ENCODE assay signal across 7 mouse cellular contexts in the genomic region with DNA sequence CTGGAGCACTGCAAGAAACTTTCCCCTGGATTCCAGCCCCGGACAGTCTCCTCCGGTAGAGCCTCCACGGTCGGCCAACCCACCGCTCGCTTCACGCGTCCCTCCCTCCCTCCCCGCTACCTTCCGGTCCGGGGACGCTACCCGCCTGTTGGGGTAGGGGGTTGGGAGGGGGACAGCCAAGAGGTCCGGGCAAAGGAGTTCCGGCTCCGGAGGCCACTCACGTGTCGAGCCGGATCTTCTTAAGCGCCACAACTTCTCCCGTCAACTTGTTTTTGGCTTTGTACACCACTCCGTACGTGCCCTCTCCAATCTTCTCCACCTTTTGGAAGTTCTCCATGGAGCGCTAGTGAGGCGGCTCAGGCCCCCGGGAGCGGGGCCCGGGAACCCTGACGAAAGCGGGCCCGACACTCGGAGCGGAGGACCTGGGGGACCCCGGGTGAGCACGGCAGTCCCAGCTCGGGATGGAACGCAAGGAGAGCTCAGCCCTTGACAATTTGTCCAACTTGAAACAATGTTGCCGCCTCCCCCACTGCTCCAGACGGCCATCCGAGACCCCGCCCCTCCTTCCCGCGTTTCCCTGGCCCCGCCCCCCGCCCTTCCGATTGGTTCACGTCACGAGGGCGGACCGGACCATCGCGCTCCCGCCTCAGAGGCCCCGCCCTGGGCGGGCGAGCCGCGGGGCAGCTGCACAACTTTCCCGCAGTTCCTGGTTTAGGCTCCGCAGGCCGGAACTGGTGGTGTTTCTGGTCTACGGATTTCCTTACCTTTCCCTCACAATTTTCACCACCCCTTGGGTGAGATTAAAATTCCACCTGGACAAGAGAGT. TPM values are rescaled to one million over a fixed set of nuclear protein-coding genes. Genes with fewer than 3 reads are reported as not detected.
DNase-seq lines count a peak whose midpoint lies in the region; ATAC-seq lines count a peak whose summit lies in the region.

A gene (minus strand): TSS at position 541 of the 826 bp plus-strand sequence.

- peak; percentile 90 for ATAC-seq in intestine, embryonic 14.5 days (replicated peaks; ENCODE audit: low FRiP score, low TSS enrichment, low read depth)

- DNase-seq in adrenal gland, adult (ENCODE audit: inconsistent age in 2 of 2, low spot score in 1 of 2) = peak; percentile 94 to 97
- peak; percentile 96 for DNase-seq in embryo, embryonic 10.5 days (ENCODE audit: low spot score)
- DNase-seq in gastrocnemius, postnatal 25 days = peak; percentile 94
- peak; percentile 93 for DNase-seq in intestine, embryonic 14.5 days (ENCODE audit: low spot score)
- DNase-seq in left cerebral cortex, postnatal 25 days (ENCODE audit: low spot score in 2 of 2) = peak; percentile 84 to 85
- peak; percentile 97 for DNase-seq in midbrain, embryonic 10.5 days (ENCODE audit: low spot score)
- DNase-seq in right cerebral cortex, postnatal 4 days = peak; percentile 85

- intact Hi-C loops in left cerebral cortex, postnatal 25 days (cut with DNase I) = no loop called here

- H3K4me3 ChIP-seq in intestine, embryonic 14.5 days (ENCODE audit: low read depth, low read length) = peak within 1 kb of the TSS; percentile 87
- peak within 1 kb of the TSS; percentile 79 for H3K4me3 ChIP-seq in midbrain, embryonic 10.5 days

- peak within 1 kb of the TSS; percentile 89 for H3K9ac ChIP-seq in intestine, embryonic 14.5 days (ENCODE audit: low read length)

- peak within 1 kb of the TSS; percentile 98 for H3K27ac ChIP-seq in intestine, embryonic 14.5 days (ENCODE audit: low read depth)
- peak within 1 kb of the TSS; percentile 90 for H3K27ac ChIP-seq in midbrain, embryonic 10.5 days (replicated peaks)

- H3K4me2 ChIP-seq in intestine, embryonic 14.5 days (ENCODE audit: low read length) = peak within 1 kb of the TSS; percentile 77

- H3K36me3 ChIP-seq in intestine, embryonic 14.5 days (ENCODE audit: control insufficient read depth, insufficient read depth, low read length) = peaks cover 33% of the 10 kb centered on the region
- peaks cover 39% of the 10 kb centered on the region for H3K36me3 ChIP-seq in midbrain, embryonic 10.5 days

- H3K4me1 ChIP-seq in intestine, embryonic 14.5 days (replicated peaks; ENCODE audit: control insufficient read depth, insufficient read depth, low read length) = peaks cover 18% of the 10 kb centered on the region
- H3K4me1 ChIP-seq in midbrain, embryonic 10.5 days = peaks cover 36% of the 10 kb centered on the region

- under 1% methylated on average over 58 of the region's 62 CpGs for WGBS in intestine, embryonic 14.5 days
- 0% methylated on average over 61 of the region's 62 CpGs for WGBS in midbrain, embryonic 10.5 days

- no peaks in the 10 kb centered on the region for H3K27me3 ChIP-seq in intestine, embryonic 14.5 days (replicated peaks; ENCODE audit: control insufficient read depth, insufficient read depth, low read length)
- H3K27me3 ChIP-seq in midbrain, embryonic 10.5 days (ENCODE audit: low read depth, poor library complexity, severe bottlenecking) = no peaks in the 10 kb centered on the region

- H3K9me3 ChIP-seq in intestine, embryonic 14.5 days (ENCODE audit: control insufficient read depth, low read length) = no peaks in the 10 kb centered on the region
- H3K9me3 ChIP-seq in midbrain, embryonic 10.5 days (replicated peaks) = no peaks in the 10 kb centered on the region

RNA-seq across cellular contexts. Expression of the gene that starts here (rescaled TPM):
- total RNA-seq in gastrocnemius, postnatal 25 days (2021) = 1 to 10 TPM; 3.8 to 5.3 TPM
- polyA plus RNA-seq in intestine, embryonic 14.5 days (2014; fragmentation: Nextera tagmentation; extraction: Ambion mirVana) = 89.0 and 93.2 TPM in 2 replicates
- 1 to 10 TPM; 2.5 to 3.2 TPM for total RNA-seq in left cerebral cortex, postnatal 25 days (2021)
- polyA plus RNA-seq in midbrain, embryonic 10.5 days (2016; fragmentation: Nextera tagmentation; extraction: Ambion mirVana) = 107 and 110 TPM in 2 replicates

Comparison
In these comparisons a context has a peak if more than half of its experiments do, and no peak if none do; other contexts are left out.
1. Peak in every context shown above with its lines: DNase-seq, ATAC-seq, H3K4me3 ChIP-seq and H3K27ac ChIP-seq.